Mouse (Mus musculus) neutrophil, adult 5-6 weeks (primary cell): ENCODE measurements around the gene Tmem163. TPM values are rescaled to one million over a fixed set of nuclear protein-coding genes. Genes with fewer than 3 reads are reported as not detected.

ENCODE experiments used
- ATAC-seq: fragments of 151-379, 151-347 bp; 2 replicates; pipeline ENCODE4 v1.8.0; 2017; ENCODE audit warnings: mild to moderate bottlenecking, moderate TSS enrichment; ENCODE audit not compliant: insufficient number of reproducible peaks, poor library complexity, low FRiP score, severe bottlenecking; ENCODE audit errors: extremely low read depth
- total RNA-seq: library from RNA; stranded (forward); fragments of 200-1000 nt; gene quantifications from 2 replicates; pipeline ENCODE4 v1.2.3, GENCODE M21; 2017

The Tmem163 gene
- total RNA-seq, result 17.9 and 30.6 TPM in 2 replicates

GRCm38 (mm10) chr1:127679498-127680133, at the start of gene Tmem163:
TSS of gene Tmem163 (minus strand) at chr1:127679548.
- ATAC-seq, result peak; percentile 60; the same call in 1 of the 2 replicates

- ATAC-seq, result no peak
Observed at GRCm38 (mm10) chr1:127729096-127729495, 49.7 kb upstream of the Tmem163 start, which contains the start of gene Acmsd. TSS of gene Acmsd (plus strand) at chr1:127729413.

GRCm38 (mm10) chr1:127723596-127723995, 44.2 kb upstream of the Tmem163 start:
- ATAC-seq, result no peak

GRCm38 (mm10) chr1:127718290-127718689, 38.9 kb upstream of the Tmem163 start:
- ATAC-seq, result no peak

GRCm38 (mm10) chr1:127716441-127716840, 37.1 kb upstream of the Tmem163 start:
- ATAC-seq, result no peak

GRCm38 (mm10) chr1:127706269-127706668, 26.9 kb upstream of the Tmem163 start:
- no peak for ATAC-seq

- ATAC-seq, result no peak
Observed at GRCm38 (mm10) chr1:127702187-127702586, 22.8 kb upstream of the Tmem163 start.

- no peak for ATAC-seq
Observed at GRCm38 (mm10) chr1:127696533-127696932, 17.2 kb upstream of the Tmem163 start.

GRCm38 (mm10) chr1:127677661-127678580, 1.4 kb downstream of the Tmem163 start:
- peak; percentile 31 for ATAC-seq

GRCm38 (mm10) chr1:127677131-127677631, 2.2 kb downstream of the Tmem163 start:
- ATAC-seq, result no peak

- ATAC-seq, result no peak
Observed at GRCm38 (mm10) chr1:127676516-127677099, 2.7 kb downstream of the Tmem163 start.

GRCm38 (mm10) chr1:127676116-127676515, 3.2 kb downstream of the Tmem163 start:
- no peak for ATAC-seq

- ATAC-seq, result no peak
Observed at GRCm38 (mm10) chr1:127675253-127675652, 4.1 kb downstream of the Tmem163 start.

GRCm38 (mm10) chr1:127673221-127674050, 5.9 kb downstream of the Tmem163 start:
- ATAC-seq, result peak; percentile 31; the same call in 1 of the 2 replicates

GRCm38 (mm10) chr1:127668161-127668560, 11.2 kb downstream of the Tmem163 start:
- ATAC-seq, result no peak

- ATAC-seq, result no peak
Observed at GRCm38 (mm10) chr1:127667110-127667860, 12.1 kb downstream of the Tmem163 start.

GRCm38 (mm10) chr1:127666221-127666620, 13.1 kb downstream of the Tmem163 start:
- 0 out of 2 replicates have a peak, but pooled peaks have one; percentile 39 for ATAC-seq
